Mouse (Mus musculus) heart, adult 2 months (tissue): ENCODE results near the gene Stag1. TPM values are rescaled to one million over a fixed set of nuclear protein-coding genes. Genes with fewer than 3 reads are reported as not detected.

Experiments used
- DNase-seq, 2 experiments: peaks; one replicate each; pipeline ENCODE4 v3.0.0; 2021
- H3K27ac ChIP-seq: fragments of 200-600 bp; 2 replicates; pipeline ENCODE4 v1.8.1; 2022
- H3K27me3 ChIP-seq: fragments of 200-500 bp; 2 replicates; pipeline ENCODE4 v1.6.1; 2012; ENCODE audit warnings: mild to moderate bottlenecking, low read length, inconsistent platforms, mixed read lengths; ENCODE audit not compliant: control insufficient read depth, insufficient read depth
- H3K36me3 ChIP-seq: fragments of 200-500 bp; 2 replicates; pipeline ENCODE4 v1.6.1; 2012; ENCODE audit warnings: low read length, inconsistent platforms; ENCODE audit not compliant: control insufficient read depth, insufficient read depth
- H3K4me1 ChIP-seq: fragments of 200-500 bp; 2 replicates; pipeline ENCODE4 v1.6.1; 2011; ENCODE audit warnings: low read length; ENCODE audit not compliant: control insufficient read depth, insufficient read depth
- H3K4me3 ChIP-seq: fragments of 200-600 bp; 2 replicates; pipeline ENCODE4 v1.8.1; 2022
- H3K79me2 ChIP-seq: fragments of 200-500 bp; replicated peaks from 2 replicates; pipeline ENCODE4 v1.6.1; 2012; ENCODE audit warnings: mild to moderate bottlenecking, inconsistent platforms, low read length, moderate library complexity, mixed read lengths; ENCODE audit not compliant: control insufficient read depth, insufficient read depth
- H3K9ac ChIP-seq: fragments of 200-500 bp; 2 replicates; pipeline ENCODE4 v1.6.1; 2012; ENCODE audit warnings: low read depth, mild to moderate bottlenecking, control low read depth, inconsistent platforms, low read length, mixed read lengths
- CTCF ChIP-seq: fragments of 200-600 bp; IDR thresholded peaks from 2 replicates; pipeline ENCODE4 v1.8.1; 2022; ENCODE audit warnings: antibody characterized with exemption, mild to moderate bottlenecking, moderate library complexity
- EP300 ChIP-seq: fragments of 200-500 bp; IDR thresholded peaks from 2 replicates; pipeline ENCODE4 v1.6.1; 2011; ENCODE audit warnings: low read depth, low read length, control low read depth; ENCODE audit not compliant: insufficient read depth
- POLR2A ChIP-seq: fragments of 200-500 bp; IDR thresholded peaks from 2 replicates; pipeline ENCODE4 v1.6.1; 2011; ENCODE audit warnings: mild to moderate bottlenecking, low read depth, low read length, control low read depth; ENCODE audit not compliant: insufficient read depth
- WGBS: fragments of 180-500 bp; shearing (Covaris S2); methylation state at CpG from one replicate; pipeline ENCODE4 v1.1.7; 2018; 5-methylcytosine and 5-hydroxymethylcytosine counted together
- intact Hi-C: fragments of 180-260 bp; cut with DNase I; formaldehyde crosslinking; loops from one replicate; pipeline ENCODE4 v1.15.1; 2025
- polyA plus RNA-seq: library from polyadenylated mRNA; depleted of rRNA; stranded (reverse); fragments of >200 nt; gene quantifications from 2 replicates; pipeline ENCODE4 v1.2.3, GENCODE M21; 2012
- total RNA-seq, 2 experiments: library from RNA; stranded (reverse); gene quantifications; 2 replicates each; pipeline ENCODE4 v1.2.3; 2021

The Stag1 gene
- total and polyA plus RNA-seq, 3 experiments, result 4.1 to 27.8 (median 27.8) TPM

GRCm38 (mm10) chr9:100682285-100682684 is 84.7 kb downstream of the Stag1 start:
- no peak for TF ChIP-seq EP300
- no peak for TF ChIP-seq CTCF
- TF ChIP-seq POLR2A, result no peak
- Histone ChIP-seq H3K27me3 (no peaks in the 10 kb centered on the region), H3K9ac (no peak overlapping the region), H3K4me1 (no peaks in the 10 kb centered on the region), H3K4me3 (no peak overlapping the region), H3K27ac (no peak overlapping the region), H3K79me2 (peaks cover 5% of the 10 kb centered on the region), H3K36me3 (peaks cover 5% of the 10 kb centered on the region)
- intact Hi-C loops, result no loop called here
- no peak for DNase-seq

GRCm38 (mm10) chr9:100685769-100686487 is 88.3 kb downstream of the Stag1 start:
- H3K27ac ChIP-seq, result no peak overlapping the region
- H3K36me3 ChIP-seq, result peaks cover 9% of the 10 kb centered on the region
- WGBS, result 57% methylated on average over 3 of the region's 3 CpGs
- intact Hi-C loops, result no loop called here
- no peak for DNase-seq
- no peaks in the 10 kb centered on the region; the same call in 1 of the 2 replicates for H3K4me1 ChIP-seq
- TF ChIP-seq CTCF (no peak), POLR2A (no peak), EP300 (no peak)
- H3K9ac ChIP-seq, result no peak overlapping the region
- H3K27me3 ChIP-seq, result no peaks in the 10 kb centered on the region
- H3K4me3 ChIP-seq, result no peak overlapping the region
- H3K79me2 ChIP-seq, result peaks cover 2% of the 10 kb centered on the region

- no peak overlapping the region for H3K4me3 ChIP-seq
- H3K79me2 ChIP-seq, result peaks cover 8% of the 10 kb centered on the region
- H3K36me3 ChIP-seq, result peaks cover 6% of the 10 kb centered on the region
- intact Hi-C loops, result no loop called here
- H3K4me1 ChIP-seq, result peaks cover 3% of the 10 kb centered on the region
- H3K27me3 ChIP-seq, result no peaks in the 10 kb centered on the region
- WGBS, result 81% methylated on average over 3 of the region's 3 CpGs
- TF ChIP-seq CTCF, result no peak
- TF ChIP-seq POLR2A, result no peak
- TF ChIP-seq EP300, result no peak
- DNase-seq, result no peak
- H3K9ac ChIP-seq, result no peak overlapping the region
- no peak overlapping the region for H3K27ac ChIP-seq
Observed at GRCm38 (mm10) chr9:100689765-100690316, 92.2 kb downstream of the Stag1 start.

GRCm38 (mm10) chr9:100692239-100692638 is 94.6 kb downstream of the Stag1 start:
- Histone ChIP-seq H3K36me3 (peaks cover 8% of the 10 kb centered on the region), H3K4me3 (no peak overlapping the region), H3K79me2 (peaks cover 6% of the 10 kb centered on the region), H3K9ac (no peak overlapping the region), H3K27ac (no peak overlapping the region), H3K4me1 (peaks cover 4% of the 10 kb centered on the region), H3K27me3 (no peaks in the 10 kb centered on the region)
- intact Hi-C loops, result no loop called here
- 95% methylated on average over 1 of the region's 1 CpGs for WGBS
- no peak for TF ChIP-seq CTCF
- no peak for TF ChIP-seq POLR2A
- no peak for DNase-seq

- WGBS, result 59% methylated on average over 2 of the region's 2 CpGs
- TF ChIP-seq CTCF, result no peak
- no peak for TF ChIP-seq EP300
- TF ChIP-seq POLR2A, result no peak
- H3K27ac ChIP-seq, result peak overlapping the region; percentile 10
Observed at GRCm38 (mm10) chr9:100696537-100696936, 98.9 kb downstream of the Stag1 start.

GRCm38 (mm10) chr9:100707644-100708043 is 110.0 kb downstream of the Stag1 start:
- TF ChIP-seq EP300 (no peak), CTCF (no peak), POLR2A (no peak)
- Histone ChIP-seq H3K4me1 (no peaks in the 10 kb centered on the region; the same call in 1 of the 2 replicates), H3K27me3 (no peaks in the 10 kb centered on the region), H3K27ac (no peak overlapping the region), H3K36me3 (peaks cover 2% of the 10 kb centered on the region; the same call in 1 of the 2 replicates), H3K79me2 (peaks cover 1% of the 10 kb centered on the region; the same call in 1 of the 2 replicates), H3K4me3 (no peak overlapping the region), H3K9ac (no peak overlapping the region)
- 92% methylated on average over 1 of the region's 1 CpGs for WGBS
- intact Hi-C loops, result no loop called here
- DNase-seq, result no peak

More at GRCm38 (mm10) chr9:100696537-100696936, 98.9 kb downstream of the Stag1 start:
- DNase-seq, result peak in 1 of 2 experiments; percentile 8
- H3K9ac ChIP-seq, result no peak overlapping the region
- intact Hi-C loops, result no loop called here
- H3K4me1 ChIP-seq, result peaks cover 4% of the 10 kb centered on the region
- H3K4me3 ChIP-seq, result no peak overlapping the region
- H3K79me2 ChIP-seq, result peaks cover 6% of the 10 kb centered on the region
- peaks cover 6% of the 10 kb centered on the region for H3K36me3 ChIP-seq
- no peaks in the 10 kb centered on the region for H3K27me3 ChIP-seq
